Mouse (Mus musculus): ENCODE data around the gene Afp. TPM values are rescaled to one million over a fixed set of nuclear protein-coding genes. Genes with fewer than 3 reads are reported as not detected.

The Afp gene
- polyA plus RNA-seq, 1 experiment, result 1.6 TPM

DNA sequence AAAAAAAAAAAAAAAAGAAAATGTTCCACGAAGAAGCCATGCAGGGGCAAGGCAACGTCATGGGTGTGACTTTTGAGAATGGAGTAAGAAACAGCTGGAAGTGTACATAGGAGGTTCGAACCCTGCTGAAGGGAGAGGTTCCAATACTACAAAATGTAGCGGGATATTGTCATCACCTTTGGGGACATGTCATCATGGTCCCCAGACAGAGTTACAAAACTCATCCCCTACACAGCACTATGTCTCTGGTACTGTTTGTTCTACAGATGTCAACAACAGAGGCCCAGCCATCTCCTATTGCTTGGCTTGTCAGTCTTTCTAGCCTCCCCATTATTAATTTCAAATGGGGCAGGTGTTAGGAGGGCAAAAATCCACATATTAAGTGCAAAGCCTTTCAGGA, 16.6 kb upstream of the Afp start:
- H3K4me1 ChIP-seq (ENCODE audit: control insufficient read depth, insufficient read depth, low read length), result peaks cover 6% of the 10 kb centered on the region; the same call in 1 of the 2 replicates
- no peak overlapping the region for H3K4me3 ChIP-seq (ENCODE audit: insufficient read depth, low read length)
- no peak overlapping the region for H3K27ac ChIP-seq (ENCODE audit: insufficient read depth, low read depth, low read length)
- TF ChIP-seq CTCF (IDR thresholded peaks at IDR 0.05; ENCODE audit: low read depth, low read length) (no peak), POLR2A (IDR thresholded peaks at IDR 0.05; ENCODE audit: borderline replicate concordance, low read depth, low read length) (no peak)

DNA sequence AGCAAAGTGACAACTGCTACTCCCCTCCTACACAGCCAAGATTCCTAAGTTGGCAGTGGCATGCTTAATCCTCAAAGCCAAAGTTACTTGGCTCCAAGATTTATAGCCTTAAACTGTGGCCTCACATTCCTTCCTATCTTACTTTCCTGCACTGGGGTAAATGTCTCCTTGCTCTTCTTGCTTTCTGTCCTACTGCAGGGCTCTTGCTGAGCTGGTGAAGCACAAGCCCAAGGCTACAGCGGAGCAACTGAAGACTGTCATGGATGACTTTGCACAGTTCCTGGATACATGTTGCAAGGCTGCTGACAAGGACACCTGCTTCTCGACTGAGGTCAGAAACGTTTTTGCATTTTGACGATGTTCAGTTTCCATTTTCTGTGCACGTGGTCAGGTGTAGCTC, 16.2 kb upstream of the Afp start:
- Histone ChIP-seq H3K4me1 (ENCODE audit: control insufficient read depth, insufficient read depth, low read length) (peaks cover 6% of the 10 kb centered on the region; the same call in 1 of the 2 replicates), H3K27ac (ENCODE audit: insufficient read depth, low read depth, low read length) (no peak overlapping the region), H3K4me3 (ENCODE audit: insufficient read depth, low read length) (no peak overlapping the region)
- TF ChIP-seq POLR2A (IDR thresholded peaks at IDR 0.05; ENCODE audit: borderline replicate concordance, low read depth, low read length) (no peak), CTCF (IDR thresholded peaks at IDR 0.05; ENCODE audit: low read depth, low read length) (no peak)

DNA sequence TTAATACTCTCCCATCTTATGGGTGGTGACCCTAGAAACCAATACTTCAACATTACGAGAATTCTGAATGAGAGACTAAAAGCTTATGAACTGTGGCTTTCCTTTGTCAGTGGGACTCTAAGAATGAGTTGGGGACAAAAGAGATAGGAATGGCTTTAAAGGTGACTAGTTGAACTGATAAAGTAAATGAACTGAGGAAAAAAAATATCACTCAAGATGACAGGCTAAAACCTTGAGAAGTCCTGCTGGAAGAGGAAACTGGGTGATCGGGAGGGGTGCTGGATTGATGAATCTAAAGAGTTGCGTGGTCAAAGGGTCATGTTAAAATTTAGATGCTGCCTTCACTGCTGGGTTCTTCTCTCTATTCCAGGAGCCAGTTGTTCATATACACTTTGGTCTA, 13.8 kb upstream of the Afp start:
- no peak overlapping the region for H3K27ac ChIP-seq (ENCODE audit: insufficient read depth, low read depth, low read length)
- H3K4me3 ChIP-seq (ENCODE audit: insufficient read depth, low read length), result no peak overlapping the region
- TF ChIP-seq CTCF (IDR thresholded peaks at IDR 0.05; ENCODE audit: low read depth, low read length) (no peak), POLR2A (IDR thresholded peaks at IDR 0.05; ENCODE audit: borderline replicate concordance, low read depth, low read length) (no peak)
- peaks cover 6% of the 10 kb centered on the region; the same call in 1 of the 2 replicates for H3K4me1 ChIP-seq (ENCODE audit: control insufficient read depth, insufficient read depth, low read length)

DNA sequence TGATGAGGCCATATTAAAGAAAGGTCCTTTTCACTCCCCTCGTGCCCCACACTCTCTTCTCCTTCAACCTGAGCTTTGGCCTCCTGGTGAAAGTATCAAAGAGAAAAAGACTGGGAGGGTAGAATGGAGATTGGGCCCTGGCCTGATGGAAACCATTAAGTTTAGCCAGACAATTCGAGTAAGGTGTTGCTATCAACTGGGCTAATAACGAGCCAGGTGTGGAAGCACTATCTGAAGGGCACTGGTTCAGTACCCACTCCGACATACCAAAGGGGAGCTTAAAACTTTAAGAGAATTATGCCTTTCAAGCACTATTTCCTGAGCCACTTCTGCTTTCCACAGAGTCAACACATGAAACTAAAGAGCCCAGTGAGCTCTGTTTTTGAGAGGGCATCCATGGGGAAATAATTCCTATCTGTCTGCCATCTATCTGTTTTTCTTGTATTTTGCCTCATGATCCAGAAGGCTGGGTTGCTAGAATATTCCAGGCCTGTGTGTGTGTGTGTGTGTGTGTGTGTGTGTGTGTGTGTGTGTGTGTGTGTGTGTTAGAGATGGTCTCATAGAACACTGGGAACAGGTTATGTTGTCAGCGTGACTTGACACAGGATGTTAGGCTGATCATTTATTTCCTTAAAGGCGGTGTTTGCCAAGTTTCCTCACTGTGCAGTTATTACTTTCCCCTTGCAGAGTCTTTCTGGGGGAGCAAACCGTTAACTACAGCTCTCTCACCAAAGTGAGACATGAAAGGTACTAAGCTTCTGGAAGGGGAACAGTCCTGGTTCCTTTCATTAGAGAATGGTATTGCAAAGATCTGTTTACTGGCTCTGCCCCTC, 13.0 kb upstream of the Afp start:
- no peak for TF ChIP-seq POLR2A (IDR thresholded peaks at IDR 0.05; ENCODE audit: borderline replicate concordance, low read depth, low read length)
- TF ChIP-seq CTCF (IDR thresholded peaks at IDR 0.05; ENCODE audit: low read depth, low read length), result no peak
- no peak overlapping the region for H3K27ac ChIP-seq (ENCODE audit: insufficient read depth, low read depth, low read length)
- H3K4me3 ChIP-seq (ENCODE audit: insufficient read depth, low read length), result no peak overlapping the region
- peaks cover 6% of the 10 kb centered on the region; the same call in 1 of the 2 replicates for H3K4me1 ChIP-seq (ENCODE audit: control insufficient read depth, insufficient read depth, low read length)

DNA sequence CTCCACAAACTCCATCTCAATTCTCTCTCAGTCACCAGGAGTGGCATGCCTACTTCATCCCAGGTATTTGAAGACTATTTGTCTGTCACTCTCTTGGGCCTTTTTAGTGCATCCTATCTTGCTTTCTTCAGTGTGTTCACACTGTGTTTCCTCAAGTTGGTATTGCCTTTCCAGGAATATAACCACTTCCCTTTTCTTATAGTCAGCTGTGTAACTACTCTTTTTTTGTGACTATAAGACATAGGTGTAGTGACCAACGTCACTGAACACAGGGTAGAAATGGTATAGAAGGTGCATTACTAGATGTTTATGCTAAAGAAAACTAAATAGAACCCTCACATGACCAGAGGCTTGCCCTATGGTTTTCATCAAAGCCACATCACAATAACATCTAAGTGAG, 11.7 kb upstream of the Afp start:
- TF ChIP-seq CTCF (IDR thresholded peaks at IDR 0.05; ENCODE audit: low read depth, low read length), result no peak
- TF ChIP-seq POLR2A (IDR thresholded peaks at IDR 0.05; ENCODE audit: borderline replicate concordance, low read depth, low read length), result no peak
- Histone ChIP-seq H3K4me1 (ENCODE audit: control insufficient read depth, insufficient read depth, low read length) (peaks cover 6% of the 10 kb centered on the region; the same call in 1 of the 2 replicates), H3K4me3 (ENCODE audit: insufficient read depth, low read length) (no peak overlapping the region), H3K27ac (ENCODE audit: insufficient read depth, low read depth, low read length) (no peak overlapping the region)

DNA sequence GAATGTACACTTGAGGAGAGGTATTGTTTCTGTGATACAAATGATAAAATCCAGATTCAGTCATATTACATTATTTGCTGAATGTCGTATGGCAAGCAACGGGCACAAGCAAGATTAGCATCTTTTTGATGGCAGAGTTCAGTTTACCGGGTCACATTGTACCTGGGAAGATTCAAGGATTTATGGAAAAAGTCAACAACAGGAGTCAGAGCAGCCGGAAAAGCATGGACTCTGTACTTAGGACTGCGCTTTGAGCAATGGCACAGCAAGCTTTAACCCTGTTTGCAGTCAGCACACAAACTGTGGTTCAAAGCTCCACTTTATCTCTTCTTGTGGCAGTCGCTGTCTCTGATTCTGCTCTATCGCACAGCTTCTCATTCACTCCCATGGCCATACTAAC, 4.9 kb upstream of the Afp start:
- TF ChIP-seq CTCF (IDR thresholded peaks at IDR 0.05; ENCODE audit: low read depth, low read length) (no peak), POLR2A (IDR thresholded peaks at IDR 0.05; ENCODE audit: borderline replicate concordance, low read depth, low read length) (no peak)
- Histone ChIP-seq H3K4me1 (ENCODE audit: control insufficient read depth, insufficient read depth, low read length) (no peaks in the 10 kb centered on the region), H3K27ac (ENCODE audit: insufficient read depth, low read depth, low read length) (no peak overlapping the region), H3K4me3 (ENCODE audit: insufficient read depth, low read length) (no peak overlapping the region)

DNA sequence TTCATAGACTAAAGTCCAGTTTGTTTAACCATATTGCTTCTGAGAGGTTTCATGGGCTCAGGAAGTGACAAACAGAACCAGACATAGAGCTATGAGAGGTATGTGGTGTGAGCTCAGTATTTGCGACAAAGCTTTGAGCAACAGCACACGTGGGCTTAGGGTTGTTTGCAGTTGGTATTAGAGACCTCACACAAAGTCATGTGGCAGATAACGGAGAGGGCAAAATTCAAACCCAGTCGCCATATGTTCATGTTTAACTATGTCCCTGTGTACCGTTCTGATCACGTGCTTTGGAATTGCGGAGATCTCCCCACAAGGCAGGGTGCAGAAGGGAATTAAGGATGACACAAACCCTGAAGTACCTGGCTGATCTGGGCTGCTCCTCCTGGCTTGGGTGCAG, 2.2 kb upstream of the Afp start:
- Histone ChIP-seq H3K4me1 (ENCODE audit: control insufficient read depth, insufficient read depth, low read length) (no peaks in the 10 kb centered on the region), H3K27ac (ENCODE audit: insufficient read depth, low read depth, low read length) (no peak overlapping the region), H3K4me3 (ENCODE audit: insufficient read depth, low read length) (no peak overlapping the region)
- no peak for TF ChIP-seq POLR2A (IDR thresholded peaks at IDR 0.05; ENCODE audit: borderline replicate concordance, low read depth, low read length)
- no peak for TF ChIP-seq CTCF (IDR thresholded peaks at IDR 0.05; ENCODE audit: low read depth, low read length)

DNA sequence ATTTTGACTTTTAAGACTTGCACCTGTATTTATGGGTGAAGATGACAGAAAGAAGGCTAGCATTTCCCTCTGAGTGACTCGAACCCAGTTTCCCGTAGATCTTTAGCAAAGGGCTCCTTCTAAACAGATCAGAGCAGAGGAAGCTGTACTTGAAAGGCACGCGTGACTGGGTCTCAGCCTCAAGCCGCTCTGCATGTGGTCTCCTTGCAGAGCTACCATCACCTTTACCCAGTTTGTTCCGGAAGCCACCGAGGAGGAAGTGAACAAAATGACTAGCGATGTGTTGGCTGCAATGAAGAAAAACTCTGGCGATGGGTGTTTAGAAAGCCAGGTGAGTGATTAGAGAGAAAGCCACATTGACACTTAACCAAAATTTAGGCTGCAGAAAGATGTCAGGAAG, 1.9 kb downstream of the Afp start:
- Histone ChIP-seq H3K27ac (ENCODE audit: insufficient read depth, low read depth, low read length) (no peak overlapping the region), H3K4me3 (ENCODE audit: insufficient read depth, low read length) (no peak overlapping the region), H3K4me1 (ENCODE audit: control insufficient read depth, insufficient read depth, low read length) (peaks cover 6% of the 10 kb centered on the region)
- TF ChIP-seq POLR2A (IDR thresholded peaks at IDR 0.05; ENCODE audit: borderline replicate concordance, low read depth, low read length), result no peak
- TF ChIP-seq CTCF (IDR thresholded peaks at IDR 0.05; ENCODE audit: low read depth, low read length), result no peak

DNA sequence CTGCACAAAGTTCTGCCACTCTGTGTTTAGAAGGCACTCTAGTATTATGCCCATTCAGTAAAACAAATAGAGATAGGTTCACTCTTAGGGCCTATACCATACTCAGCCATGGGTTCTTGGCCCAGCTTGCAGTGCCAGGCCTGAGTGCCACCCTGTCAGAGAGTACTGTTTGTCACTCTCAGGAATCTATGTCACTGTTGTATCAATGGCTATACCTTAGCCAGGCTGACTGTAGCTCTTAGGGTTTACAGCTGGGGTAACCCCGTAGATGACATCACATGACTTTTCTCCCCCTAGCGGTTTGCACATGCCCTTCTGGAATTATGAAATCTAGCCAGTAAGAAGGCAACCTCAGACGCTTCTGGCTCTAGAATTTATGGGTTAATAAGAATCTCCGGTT, 3.8 kb downstream of the Afp start:
- Histone ChIP-seq H3K4me3 (ENCODE audit: insufficient read depth, low read length) (no peak overlapping the region), H3K27ac (ENCODE audit: insufficient read depth, low read depth, low read length) (no peak overlapping the region), H3K4me1 (ENCODE audit: control insufficient read depth, insufficient read depth, low read length) (peaks cover 6% of the 10 kb centered on the region)
- TF ChIP-seq CTCF (IDR thresholded peaks at IDR 0.05; ENCODE audit: low read depth, low read length) (no peak), POLR2A (IDR thresholded peaks at IDR 0.05; ENCODE audit: borderline replicate concordance, low read depth, low read length) (no peak)

DNA sequence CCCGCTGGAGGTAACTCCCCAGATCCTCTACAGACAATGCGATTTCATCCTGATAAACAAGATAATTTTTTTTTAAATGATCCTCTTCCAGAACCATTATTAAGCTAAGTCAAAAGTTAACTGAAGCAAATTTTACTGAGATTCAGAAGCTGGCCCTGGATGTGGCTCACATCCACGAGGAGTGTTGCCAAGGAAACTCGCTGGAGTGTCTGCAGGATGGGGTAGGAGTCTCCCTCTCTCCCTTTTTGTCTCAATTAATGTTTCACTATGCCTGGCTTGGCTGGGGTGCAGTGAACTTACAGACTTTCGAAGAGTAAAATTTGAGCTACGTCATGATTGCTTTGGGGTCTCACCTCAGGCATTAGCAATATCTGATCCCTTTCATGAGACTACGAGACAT, 9.0 kb downstream of the Afp start:
- no peak for TF ChIP-seq CTCF (IDR thresholded peaks at IDR 0.05; ENCODE audit: low read depth, low read length)
- no peak for TF ChIP-seq POLR2A (IDR thresholded peaks at IDR 0.05; ENCODE audit: borderline replicate concordance, low read depth, low read length)
- H3K27ac ChIP-seq (ENCODE audit: insufficient read depth, low read depth, low read length), result no peak overlapping the region
- no peak overlapping the region for H3K4me3 ChIP-seq (ENCODE audit: insufficient read depth, low read length)
- peaks cover 7% of the 10 kb centered on the region for H3K4me1 ChIP-seq (ENCODE audit: control insufficient read depth, insufficient read depth, low read length)

Data from bone marrow macrophage, adult 2 months (primary cell).